Mouse (Mus musculus): ENCODE measurements around the gene Creb5. TPM values are rescaled to one million over a fixed set of nuclear protein-coding genes. Genes with fewer than 3 reads are reported as not detected.

The Creb5 gene
- total RNA-seq, 1 experiment from 2014 or later: 1.0 TPM

DNA sequence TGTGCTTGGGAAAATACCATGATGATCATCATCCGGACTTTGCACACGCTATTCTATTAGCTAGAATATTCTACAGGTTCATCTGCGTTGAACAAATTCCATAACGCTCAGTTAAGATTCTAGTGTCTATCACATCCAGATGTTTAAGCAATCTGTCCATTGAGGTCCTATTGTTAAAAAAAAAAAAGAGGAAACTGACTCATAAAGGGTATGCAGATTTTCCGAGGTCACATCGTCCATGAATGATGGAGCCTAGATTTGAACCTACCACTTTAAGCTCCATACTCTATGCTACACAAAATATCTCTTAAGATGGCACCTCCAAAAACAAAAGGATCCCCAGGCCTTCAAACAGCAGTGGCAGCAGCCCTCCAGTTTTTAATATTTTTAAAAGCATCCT, 26.5 kb downstream of the Creb5 start:
- no peak for ATAC-seq (ENCODE audit: extremely low read depth, insufficient number of reproducible peaks, low FRiP score, poor library complexity, severe bottlenecking)

DNA sequence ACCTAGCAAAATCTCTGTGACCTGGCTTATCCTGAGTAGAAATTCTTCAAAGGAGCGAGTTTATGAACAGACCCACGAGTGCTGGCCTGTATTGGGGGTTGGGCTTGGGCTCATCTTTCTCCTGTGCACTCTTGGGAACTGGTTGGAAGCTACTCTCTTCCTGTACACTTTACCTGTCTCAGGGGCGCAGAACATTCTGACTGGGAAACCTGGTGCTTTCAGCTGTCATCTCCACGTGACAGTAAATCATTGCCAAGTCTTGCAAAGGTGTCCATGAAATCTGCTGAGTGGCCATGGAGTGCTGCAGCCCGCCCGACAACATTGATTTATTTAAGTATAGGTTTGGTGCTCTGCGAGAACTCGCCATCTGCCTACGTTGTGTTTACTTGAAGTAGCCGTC, 27.1 kb downstream of the Creb5 start:
- ATAC-seq (ENCODE audit: extremely low read depth, insufficient number of reproducible peaks, low FRiP score, poor library complexity, severe bottlenecking): no peak

DNA sequence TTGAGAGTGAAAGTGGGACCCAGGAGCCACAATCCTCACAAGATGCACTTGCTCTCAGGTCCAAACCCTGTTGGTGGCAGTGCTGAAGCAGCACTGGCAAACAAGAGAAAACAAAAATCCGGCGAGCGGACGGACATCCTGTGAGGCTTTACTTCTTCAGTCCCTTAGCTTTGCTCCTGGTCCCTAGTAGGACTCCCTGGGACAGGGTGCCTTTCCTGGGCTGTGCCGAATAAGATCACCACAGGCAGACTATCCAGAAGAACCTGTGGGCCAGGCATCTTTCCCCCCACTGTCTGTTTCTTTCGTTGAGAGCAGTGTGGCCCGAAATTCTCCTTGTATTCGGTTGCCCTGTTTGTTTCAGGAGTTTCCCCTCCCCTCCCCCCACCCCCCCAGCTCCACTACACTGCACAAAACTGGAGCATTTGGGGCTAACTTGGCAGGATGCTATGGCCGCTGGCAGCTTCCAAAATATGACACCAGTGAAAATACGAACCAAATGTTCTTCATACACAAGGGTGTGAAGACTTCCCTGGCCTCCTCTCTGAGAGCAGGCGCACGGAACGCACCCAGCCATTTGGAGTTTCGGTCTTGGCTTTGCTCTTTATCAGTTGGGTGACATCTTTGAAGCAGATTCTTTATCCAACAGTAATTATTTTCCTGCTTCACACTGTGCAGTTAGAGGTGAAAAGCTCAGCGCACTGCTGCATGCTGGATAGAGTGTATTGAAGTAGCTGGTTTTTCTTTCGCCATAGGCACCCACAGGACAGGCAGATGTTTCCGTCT, 32.7 kb downstream of the Creb5 start:
- no peak for ATAC-seq (ENCODE audit: extremely low read depth, insufficient number of reproducible peaks, low FRiP score, poor library complexity, severe bottlenecking)

DNA sequence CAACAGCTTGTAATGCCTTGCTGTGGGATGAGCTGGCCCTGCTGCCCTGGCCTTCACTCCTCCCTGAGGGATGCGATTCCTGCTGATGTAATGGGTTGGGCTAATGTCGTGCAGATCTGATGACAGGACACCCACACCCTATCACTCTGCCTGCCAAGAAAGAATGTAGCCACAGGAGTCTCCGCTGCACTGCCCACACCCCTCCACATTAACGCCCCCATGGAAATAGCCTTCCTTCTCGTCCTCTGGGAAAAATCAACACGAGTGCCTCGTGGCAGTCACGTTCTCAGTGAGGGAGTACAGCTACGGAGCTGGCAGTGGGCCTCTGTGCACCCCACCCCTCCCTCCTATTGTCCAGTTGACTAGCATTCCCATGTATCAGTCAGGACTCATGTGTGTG, 50.3 kb downstream of the Creb5 start:
- no peak for ATAC-seq (ENCODE audit: extremely low read depth, insufficient number of reproducible peaks, low FRiP score, poor library complexity, severe bottlenecking)

DNA sequence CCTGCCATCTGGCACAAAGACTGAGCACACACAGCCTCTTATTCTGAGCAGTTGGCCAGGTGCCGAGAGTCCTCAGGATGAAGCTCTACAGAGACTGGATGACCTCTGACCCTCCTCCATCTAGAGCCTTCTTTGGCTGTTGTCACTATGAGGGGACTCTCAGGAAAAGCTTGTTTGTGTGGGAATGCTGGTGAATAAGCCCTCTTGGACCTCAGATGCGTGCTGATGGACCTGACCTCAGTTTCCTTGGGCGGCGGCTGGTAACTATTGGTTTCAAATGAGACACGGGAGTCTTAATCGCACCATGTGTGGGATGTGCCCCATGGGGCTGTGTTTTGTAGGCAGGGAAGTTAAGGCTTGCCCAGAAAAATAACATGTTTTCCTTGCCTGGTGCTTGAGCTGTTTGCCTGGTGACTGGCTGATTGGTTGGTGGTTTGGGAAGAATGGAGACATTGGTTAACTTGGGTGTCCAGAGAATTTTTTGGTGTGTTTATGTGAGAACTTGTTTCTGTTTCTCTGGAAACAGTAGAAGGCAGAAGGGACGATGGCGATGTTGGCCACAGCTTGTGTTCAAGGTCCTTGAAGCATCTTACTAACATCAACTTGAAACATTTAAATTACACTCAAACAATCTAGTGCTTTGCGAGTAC, 65.4 kb downstream of the Creb5 start:
- ATAC-seq (ENCODE audit: extremely low read depth, insufficient number of reproducible peaks, low FRiP score, poor library complexity, severe bottlenecking): no peak

DNA sequence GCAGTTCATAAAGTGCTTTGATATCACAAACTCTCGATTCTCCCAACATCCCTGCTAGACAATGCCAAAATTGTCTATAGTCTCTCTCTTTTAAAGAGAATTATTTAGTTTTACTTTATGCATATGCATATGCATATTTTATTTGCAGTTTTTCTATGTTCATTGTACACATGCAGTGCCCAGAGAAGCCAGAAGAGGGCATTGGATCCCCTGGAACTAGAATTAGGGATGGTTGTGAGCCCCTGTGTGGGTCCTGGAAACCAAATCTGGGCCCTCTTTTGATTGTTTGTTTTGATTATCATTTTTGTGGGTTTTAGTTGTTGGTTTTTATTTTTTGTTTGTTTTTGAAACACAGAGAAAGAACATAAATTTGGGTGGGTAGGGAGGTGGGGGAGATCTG, 69.3 kb downstream of the Creb5 start:
- no peak for ATAC-seq (ENCODE audit: extremely low read depth, insufficient number of reproducible peaks, low FRiP score, poor library complexity, severe bottlenecking)

DNA sequence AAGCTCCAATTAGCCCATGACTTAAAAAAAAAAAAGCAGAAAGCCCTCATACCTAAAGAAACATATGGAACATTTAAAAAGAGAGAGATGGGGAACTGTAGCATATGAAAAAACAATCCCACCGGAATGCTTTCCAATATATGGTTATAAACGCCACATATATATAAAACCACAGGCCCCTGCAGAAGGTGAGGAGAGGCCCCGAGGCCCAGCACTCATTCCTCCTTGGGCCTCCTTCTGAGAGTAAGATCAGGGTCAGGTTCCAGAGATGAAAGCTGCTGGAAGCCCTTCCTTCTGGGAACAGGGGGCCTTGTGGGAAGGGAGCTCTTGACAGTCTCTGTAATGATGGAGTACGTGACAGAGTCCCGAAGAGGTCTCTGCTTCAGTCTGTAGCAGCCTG, 76.5 kb downstream of the Creb5 start:
- ATAC-seq (ENCODE audit: extremely low read depth, insufficient number of reproducible peaks, low FRiP score, poor library complexity, severe bottlenecking): no peak

DNA sequence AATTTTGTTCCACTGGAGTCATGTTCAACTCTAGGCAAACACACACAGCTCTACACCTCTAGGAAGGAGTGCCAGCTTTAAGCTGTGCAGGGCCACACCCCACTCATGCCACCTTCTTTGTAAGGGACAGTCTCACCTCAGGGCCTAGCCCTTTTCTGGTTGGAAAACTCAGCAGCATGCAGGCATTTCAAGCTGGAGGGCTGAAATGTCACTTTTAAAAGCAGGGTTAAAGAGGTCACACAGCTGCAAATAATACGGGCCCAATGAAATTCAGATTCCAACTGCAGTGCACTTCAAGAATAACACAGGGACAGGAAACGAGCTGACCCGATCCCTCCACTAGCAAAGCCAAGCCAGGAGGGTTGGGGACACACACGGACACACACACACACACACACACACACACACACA, 76.9 kb downstream of the Creb5 start:
- ATAC-seq (ENCODE audit: extremely low read depth, insufficient number of reproducible peaks, low FRiP score, poor library complexity, severe bottlenecking): no peak

DNA sequence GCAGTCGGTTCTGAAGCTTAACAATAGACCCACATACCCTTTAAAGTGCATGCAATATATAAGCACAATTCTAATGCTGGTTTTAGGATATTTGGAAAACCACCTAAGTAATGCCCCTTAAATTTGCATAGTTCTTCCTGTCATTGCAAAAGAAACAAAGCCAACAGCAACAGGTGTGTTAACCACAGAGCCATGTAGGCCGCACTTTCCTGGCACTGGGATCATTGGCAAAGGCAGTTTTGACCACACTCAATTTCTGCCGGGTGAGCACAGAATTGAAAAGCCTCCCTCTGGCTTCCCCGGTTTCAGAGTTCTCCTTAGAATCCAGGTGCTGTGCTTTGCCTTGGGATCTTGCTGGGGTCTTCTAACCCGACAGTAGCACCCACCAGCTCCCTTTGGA, 82.1 kb downstream of the Creb5 start:
- ATAC-seq (ENCODE audit: extremely low read depth, insufficient number of reproducible peaks, low FRiP score, poor library complexity, severe bottlenecking): no peak

DNA sequence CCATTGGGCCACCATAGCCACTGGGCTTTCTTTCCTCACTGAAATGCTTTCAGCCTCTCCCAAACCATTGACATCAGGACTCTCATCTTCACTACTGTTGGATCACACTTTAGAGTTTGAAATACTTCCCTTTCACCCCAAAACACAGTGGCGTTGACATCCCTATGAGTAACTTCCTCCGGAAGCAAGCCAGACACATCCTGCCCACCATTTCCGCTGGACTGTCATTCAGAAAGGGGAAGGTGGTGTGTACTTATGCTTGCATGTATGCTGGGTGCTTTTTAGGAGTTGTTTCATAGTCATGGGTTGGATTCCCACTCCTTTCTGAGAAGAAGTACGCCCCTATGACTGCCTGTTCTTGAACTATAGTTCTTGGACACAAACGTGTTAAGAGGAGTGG, 82.9 kb downstream of the Creb5 start:
- ATAC-seq (ENCODE audit: extremely low read depth, insufficient number of reproducible peaks, low FRiP score, poor library complexity, severe bottlenecking): peak; percentile 98

DNA sequence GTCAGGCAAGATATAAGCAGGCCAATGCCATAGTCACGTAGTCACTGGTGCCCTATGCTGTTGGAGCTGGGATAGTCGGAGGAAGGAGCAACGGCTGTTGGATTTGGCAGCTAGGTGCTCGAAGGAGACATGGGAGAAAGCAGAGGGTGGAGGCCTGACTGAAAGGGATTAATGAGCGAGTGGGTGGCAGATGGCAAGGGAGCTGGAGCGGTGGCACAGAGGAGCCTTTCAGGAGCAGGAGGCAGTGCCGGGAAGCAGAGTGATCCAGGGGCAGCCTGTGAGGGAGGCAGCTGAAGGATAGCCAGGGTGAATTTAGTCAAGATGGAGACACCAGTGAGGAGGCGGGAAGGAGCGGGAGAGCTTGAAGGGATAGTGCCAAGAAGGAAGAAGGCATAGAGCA, 84.9 kb downstream of the Creb5 start:
- no peak for ATAC-seq (ENCODE audit: extremely low read depth, insufficient number of reproducible peaks, low FRiP score, poor library complexity, severe bottlenecking)

DNA sequence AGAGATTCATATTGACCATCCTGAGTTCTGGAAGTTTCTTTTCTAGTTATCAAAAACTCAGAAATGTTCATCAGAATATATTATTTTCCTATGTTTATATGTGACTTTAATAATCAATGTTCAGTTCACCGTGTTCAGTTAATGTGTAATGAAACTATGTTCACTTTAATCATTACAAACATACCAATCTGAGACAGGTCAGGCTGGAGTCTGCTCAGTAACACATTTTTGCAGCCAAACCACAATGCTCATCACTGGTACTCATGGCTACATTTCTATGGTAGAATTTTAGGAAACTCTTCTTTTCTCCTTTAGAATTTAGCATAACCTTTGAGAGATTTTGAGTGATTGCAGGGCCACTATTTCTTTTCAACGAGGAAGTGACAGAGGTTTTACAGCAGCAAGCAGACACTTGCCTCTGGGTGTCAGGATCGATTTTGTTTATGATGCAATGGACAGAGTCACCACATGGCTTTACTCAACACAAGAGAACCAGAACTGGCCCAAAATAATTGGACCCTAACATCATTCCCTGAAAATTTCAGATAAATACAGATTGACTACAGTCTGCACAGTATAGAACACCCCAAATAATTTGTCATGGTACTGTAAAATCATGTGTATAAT, 87.4 kb downstream of the Creb5 start:
- no peak for ATAC-seq (ENCODE audit: extremely low read depth, insufficient number of reproducible peaks, low FRiP score, poor library complexity, severe bottlenecking)

DNA sequence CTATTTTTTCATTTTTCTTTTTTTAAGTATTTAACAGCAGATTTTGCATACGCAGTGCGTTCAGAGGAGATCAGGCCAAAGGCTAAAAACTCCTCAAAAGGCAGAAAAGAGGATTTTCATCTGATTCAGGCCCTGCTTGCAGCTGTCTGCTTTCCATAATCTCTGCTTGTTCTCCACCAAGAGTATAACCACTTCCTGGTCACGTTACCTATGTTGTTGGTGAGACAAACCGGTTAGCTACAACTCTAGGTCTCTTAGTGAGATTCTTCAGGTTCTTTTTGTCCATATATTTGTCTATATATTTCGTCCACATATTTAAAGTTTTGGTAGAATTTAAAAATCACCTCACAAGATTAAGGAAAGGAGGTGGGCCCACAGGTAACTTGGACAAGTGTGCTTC, 102.2 kb downstream of the Creb5 start:
- no peak for ATAC-seq (ENCODE audit: extremely low read depth, insufficient number of reproducible peaks, low FRiP score, poor library complexity, severe bottlenecking)

DNA sequence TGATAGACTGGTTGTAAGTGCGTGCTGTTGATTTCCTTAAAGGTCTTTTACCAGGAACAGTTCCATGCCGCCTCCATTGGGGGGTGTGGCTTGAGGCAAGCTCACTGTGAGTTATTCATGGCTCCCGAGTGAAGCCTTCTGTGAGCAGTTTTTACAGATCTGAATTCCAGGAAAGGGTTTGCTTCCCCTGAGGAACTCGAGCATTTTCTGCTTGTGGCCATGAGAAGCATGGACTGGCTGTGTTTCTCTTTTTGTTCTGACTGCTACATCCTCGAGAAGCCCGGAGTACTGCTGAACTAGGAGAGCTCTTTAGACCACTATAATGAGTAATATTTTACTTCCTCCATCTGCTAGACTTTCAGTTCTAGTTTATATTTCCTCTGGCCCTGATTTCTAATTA, 103.3 kb downstream of the Creb5 start:
- ATAC-seq (ENCODE audit: extremely low read depth, insufficient number of reproducible peaks, low FRiP score, poor library complexity, severe bottlenecking): no peak

DNA sequence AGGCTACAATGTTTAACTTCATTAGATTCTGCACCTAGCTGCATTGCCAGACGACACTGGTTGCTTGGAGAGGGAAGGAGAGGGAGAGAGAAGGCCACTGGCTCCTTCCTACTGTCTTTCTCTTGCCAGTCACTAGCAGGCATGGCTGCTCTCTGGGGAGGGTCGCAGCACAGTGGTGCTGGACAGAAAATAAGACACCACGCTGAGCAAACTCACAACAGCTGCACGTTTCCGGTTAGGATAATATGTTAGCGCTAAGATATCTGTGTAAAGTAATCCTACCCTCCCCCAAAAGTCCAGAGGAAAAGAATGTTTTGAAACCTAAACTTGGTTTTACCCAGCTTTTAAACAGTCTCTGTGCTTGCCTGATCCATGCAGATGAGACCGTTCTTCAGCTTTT, 107.0 kb downstream of the Creb5 start:
- no peak for ATAC-seq (ENCODE audit: extremely low read depth, insufficient number of reproducible peaks, low FRiP score, poor library complexity, severe bottlenecking)

DNA sequence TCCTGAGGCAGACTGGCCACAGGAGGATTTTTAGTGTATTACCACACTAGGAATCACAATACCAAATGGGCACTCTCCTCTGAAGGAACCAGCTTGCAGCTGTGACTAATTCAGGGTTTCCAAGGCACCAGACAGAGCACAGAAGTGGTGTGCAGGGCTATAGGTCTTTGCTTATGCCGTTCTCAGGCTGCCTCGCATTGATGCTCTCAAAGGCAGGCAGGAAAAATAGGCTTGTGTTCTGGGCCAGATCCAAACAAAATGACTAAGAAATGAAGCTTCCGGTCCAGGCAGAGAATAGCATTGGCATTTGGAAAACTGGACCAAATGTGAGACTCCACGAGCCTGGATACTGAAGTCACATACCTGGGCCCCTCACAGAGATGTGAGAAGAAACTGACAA, 108.1 kb downstream of the Creb5 start:
- ATAC-seq (ENCODE audit: extremely low read depth, insufficient number of reproducible peaks, low FRiP score, poor library complexity, severe bottlenecking): no peak

DNA sequence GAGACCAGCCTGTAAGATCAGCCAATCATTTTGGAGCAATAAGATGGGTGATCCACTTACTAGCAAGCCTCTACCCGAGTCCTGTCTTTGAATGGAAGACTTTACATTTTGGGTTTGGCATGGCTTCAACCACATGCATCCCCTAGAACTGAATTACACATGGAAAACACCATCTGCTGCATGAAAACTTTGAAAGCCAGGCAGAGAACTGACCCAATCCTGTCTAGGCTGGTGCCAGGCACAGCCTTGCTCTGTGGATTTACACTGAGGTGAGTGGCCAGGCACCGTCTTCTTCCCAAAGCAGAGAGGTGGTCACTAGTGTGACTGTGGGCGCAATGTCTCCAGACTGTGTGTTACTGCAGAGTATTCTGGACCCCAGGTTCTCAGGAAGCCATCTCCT, 109.4 kb downstream of the Creb5 start:
- ATAC-seq (ENCODE audit: extremely low read depth, insufficient number of reproducible peaks, low FRiP score, poor library complexity, severe bottlenecking): no peak

DNA sequence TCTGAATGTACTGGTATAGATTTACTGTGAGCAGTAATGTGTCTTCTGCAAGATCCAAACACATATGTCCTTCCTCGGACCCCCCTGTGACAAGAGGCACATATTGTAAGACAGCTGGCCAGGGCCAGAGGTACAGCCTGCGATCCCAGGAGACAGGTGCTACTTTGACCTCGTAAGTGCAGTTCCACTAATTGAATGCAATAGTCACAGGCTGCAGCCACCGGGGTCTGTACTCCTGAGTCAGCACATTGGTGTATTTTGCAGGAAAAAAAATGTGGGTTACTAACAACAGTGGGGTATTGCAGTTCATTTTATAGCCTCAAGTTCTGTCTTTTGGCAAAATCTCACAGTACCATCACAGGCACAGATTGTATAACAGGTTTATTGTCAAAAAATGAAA, 110.7 kb downstream of the Creb5 start:
- no peak for ATAC-seq (ENCODE audit: extremely low read depth, insufficient number of reproducible peaks, low FRiP score, poor library complexity, severe bottlenecking)

DNA sequence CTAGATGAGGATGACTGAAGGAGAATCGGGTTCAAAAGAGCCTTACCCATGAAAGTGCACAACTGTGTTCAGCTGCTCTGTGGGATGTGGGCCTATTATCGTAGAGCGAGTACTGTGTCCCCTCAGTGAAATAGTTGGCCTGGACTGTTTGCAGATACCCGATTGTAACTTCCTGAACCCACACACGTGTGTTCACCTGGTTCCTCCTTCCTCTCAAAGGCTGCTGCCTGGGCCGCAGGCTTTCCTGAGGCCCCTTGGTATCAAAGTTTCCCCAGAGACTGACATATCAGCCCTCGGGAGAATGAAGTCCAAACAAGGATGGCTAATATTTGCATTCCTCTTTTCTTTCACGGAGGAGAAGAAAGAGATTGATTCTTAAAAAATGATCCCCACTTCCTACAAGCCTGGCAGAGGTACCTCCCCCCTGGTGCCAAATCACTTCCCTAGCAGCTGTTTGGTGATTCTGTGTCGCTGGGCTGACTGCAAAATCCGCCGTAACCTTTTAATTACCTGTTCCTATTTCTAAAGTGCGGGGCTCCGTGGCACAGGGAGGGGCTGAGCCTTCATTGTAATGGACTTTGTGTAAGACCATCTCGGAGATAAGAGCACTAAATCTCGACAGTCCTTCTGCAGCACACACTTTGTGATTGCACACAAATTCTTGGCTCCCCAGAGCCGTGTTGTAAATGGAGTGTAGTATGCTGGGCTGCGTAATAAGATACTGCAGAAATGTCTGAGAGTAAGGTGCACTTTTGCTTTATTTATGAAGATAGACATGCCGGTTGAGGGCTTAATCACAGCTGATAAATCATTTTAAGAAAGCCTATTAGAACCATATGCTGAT, 111.4 kb downstream of the Creb5 start:
- peak; percentile 40; the same call in 1 of the 2 replicates for ATAC-seq (ENCODE audit: extremely low read depth, insufficient number of reproducible peaks, low FRiP score, poor library complexity, severe bottlenecking)

Measured in neutrophil, adult 5-6 weeks (primary cell).